Mouse (Mus musculus) small intestine, adult 2 months (tissue): ENCODE data around the gene Alg12.

Source experiments
- CTCF ChIP-seq: fragments of 200-500 bp; IDR thresholded peaks from 2 replicates; pipeline ENCODE4 v1.5.1; 2012; ENCODE audit warnings: low read depth, mild to moderate bottlenecking, control low read depth, inconsistent platforms, low read length, moderate library complexity, mixed read lengths; ENCODE audit not compliant: insufficient replicate concordance, insufficient read length; ENCODE audit errors: extremely low read depth
- POLR2A ChIP-seq: fragments of 200-500 bp; IDR thresholded peaks from 2 replicates; pipeline ENCODE4 v1.6.1; 2012; ENCODE audit warnings: low read depth, mild to moderate bottlenecking, control low read depth, inconsistent platforms, low read length, moderate library complexity

DNA sequence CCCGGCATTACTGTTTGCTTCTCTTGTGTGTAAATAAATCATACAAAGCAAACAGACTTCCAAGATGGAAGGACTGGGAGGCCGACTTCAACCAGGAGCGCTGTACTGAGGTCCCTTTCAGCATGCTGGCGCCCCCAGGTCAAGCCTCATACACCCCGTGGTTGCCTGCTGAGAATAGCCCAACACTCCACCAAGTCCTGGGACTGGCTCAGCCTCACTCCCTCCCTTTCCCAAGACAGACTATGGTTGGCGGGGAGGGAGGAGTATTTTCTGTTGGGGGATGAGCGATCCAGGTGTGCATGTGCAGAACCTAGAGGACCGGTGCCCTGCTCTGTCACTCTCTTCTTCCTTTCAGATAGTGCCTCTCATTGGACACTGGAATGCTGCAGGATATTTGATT is 11.0 kb downstream of the Alg12 start:
- TF ChIP-seq CTCF = no peak
- no peak for TF ChIP-seq POLR2A
